Mouse (Mus musculus) C2C12 (cell line): Measurements from ENCODE around the gene 1700086D15Rik. TPM values are rescaled to one million over a fixed set of nuclear protein-coding genes. Genes with fewer than 3 reads are reported as not detected.

Experiments used
- H3K27me3 ChIP-seq: one replicate; pipeline ENCODE4 v1.6.1; 2011; ENCODE audit not compliant: control insufficient read depth, insufficient read depth, insufficient read length
- H3K36me3 ChIP-seq: one replicate; pipeline ENCODE4 v1.6.1; 2011; ENCODE audit not compliant: control insufficient read depth, insufficient read depth
- H3K4me3 ChIP-seq: one replicate; pipeline ENCODE4 v1.5.1; 2011; ENCODE audit warnings: mild to moderate bottlenecking, control low read depth; ENCODE audit not compliant: poor library complexity, insufficient read depth, severe bottlenecking
- H3K79me2 ChIP-seq: one replicate; pipeline ENCODE4 v1.6.1; 2011; ENCODE audit not compliant: control insufficient read depth, insufficient read depth
- H3K79me3 ChIP-seq: one replicate; pipeline ENCODE4 v1.6.1; 2011; ENCODE audit warnings: low read depth, control low read depth
- H3ac ChIP-seq: one replicate; pipeline ENCODE3; 2011; ENCODE audit warnings: low read depth; ENCODE audit not compliant: control insufficient read depth, insufficient read length
- CEBPB ChIP-seq: IDR thresholded peaks from one replicate; pipeline ENCODE4 v1.6.1; 2011; ENCODE audit warnings: low read depth, mild to moderate bottlenecking, control low read depth, moderate library complexity
- CTCF ChIP-seq: IDR thresholded peaks from one replicate; pipeline ENCODE4 v1.5.1; 2011; ENCODE audit not compliant: control insufficient read depth, insufficient read depth, insufficient read length
- FOSL1 ChIP-seq: IDR thresholded peaks from one replicate; pipeline ENCODE4 v1.8.0; 2011; ENCODE audit warnings: mild to moderate bottlenecking, low read length; ENCODE audit not compliant: poor library complexity, insufficient read depth, severe bottlenecking
- MAX ChIP-seq: IDR thresholded peaks from one replicate; pipeline ENCODE4 v1.6.1; 2011; ENCODE audit warnings: mild to moderate bottlenecking, control low read depth
- MYOD1 ChIP-seq: IDR thresholded peaks from one replicate; pipeline ENCODE4 v1.6.1; 2011; ENCODE audit warnings: low read depth; ENCODE audit not compliant: control insufficient read depth, insufficient read length
- MYOG ChIP-seq: IDR thresholded peaks from one replicate; pipeline ENCODE4 v1.6.1; 2011; ENCODE audit not compliant: control insufficient read depth, insufficient read length; ENCODE audit errors: extremely low read depth
- USF1 ChIP-seq: IDR thresholded peaks from one replicate; pipeline ENCODE4 v1.6.1; 2011; ENCODE audit warnings: low read depth, mild to moderate bottlenecking, control low read depth, moderate library complexity
- polyA plus RNA-seq: library from polyadenylated mRNA; unstranded; fragments of >200 nt; fragmentation: generic; extraction: Trizol; gene quantifications from one replicate; pipeline ENCODE4 v1.2.1, GENCODE M21; 2012; ENCODE audit warnings: missing spikeins

The 1700086D15Rik gene
- polyA plus RNA-seq, 1 experiment: not detected

DNA sequence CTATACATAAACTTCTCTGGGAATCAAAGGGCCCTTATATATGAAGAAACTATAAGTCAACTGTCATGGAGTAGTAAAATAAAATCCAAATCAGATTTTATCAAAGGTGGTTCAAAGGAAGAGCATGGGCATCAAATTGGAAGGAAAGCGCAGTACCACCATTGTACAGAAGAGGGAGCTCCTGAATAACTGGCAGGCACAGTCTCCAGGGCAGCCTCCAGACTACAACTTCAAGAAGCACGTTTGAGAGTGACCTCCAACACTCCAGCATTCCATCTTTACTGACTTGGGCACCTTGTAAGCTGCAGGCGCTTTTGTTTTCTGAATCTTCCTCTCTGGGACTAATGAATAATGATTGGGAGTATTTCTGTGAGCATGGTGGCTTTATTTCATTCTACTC is 37.6 kb upstream of the 1700086D15Rik start:
- Histone ChIP-seq H3K4me3 (no peak overlapping the region), H3K79me3 (no peaks in the 10 kb centered on the region), H3K27me3 (no peaks in the 10 kb centered on the region), H3K36me3 (no peaks in the 10 kb centered on the region), H3ac (no peak overlapping the region), H3K79me2 (no peaks in the 10 kb centered on the region)
- TF ChIP-seq FOSL1 (no peak), MYOG (no peak), CEBPB (no peak), CTCF (peak; percentile 65), MAX (no peak), USF1 (no peak), MYOD1 (no peak)

DNA sequence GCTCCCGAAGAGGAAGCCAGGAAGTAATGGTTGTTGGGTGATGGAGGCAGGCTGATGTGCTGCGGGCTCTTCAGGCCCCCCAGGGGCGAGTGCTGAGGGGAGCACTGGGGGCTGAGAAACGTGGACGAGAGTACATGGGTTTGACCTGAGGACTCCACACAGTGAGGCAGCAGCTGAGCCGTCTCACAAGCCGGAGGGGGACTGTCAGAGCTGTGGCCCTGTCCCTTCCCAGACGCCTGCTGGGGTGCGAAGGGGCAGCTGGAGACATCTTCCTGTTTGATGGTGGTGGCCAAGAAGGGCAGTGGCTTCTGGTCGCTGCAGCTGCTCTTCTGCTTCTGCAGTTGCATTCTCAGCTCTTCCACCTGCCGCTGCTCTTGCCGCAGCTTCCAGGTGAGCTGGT is 27.3 kb upstream of the 1700086D15Rik start:
- Histone ChIP-seq H3ac (no peak overlapping the region), H3K27me3 (no peaks in the 10 kb centered on the region), H3K79me3 (no peaks in the 10 kb centered on the region), H3K4me3 (no peak overlapping the region), H3K79me2 (no peaks in the 10 kb centered on the region), H3K36me3 (no peaks in the 10 kb centered on the region)
- TF ChIP-seq FOSL1: no peak
- TF ChIP-seq USF1: no peak
- no peak for TF ChIP-seq CEBPB
- TF ChIP-seq MAX: no peak
- no peak for TF ChIP-seq CTCF
- no peak for TF ChIP-seq MYOG
- TF ChIP-seq MYOD1: no peak

DNA sequence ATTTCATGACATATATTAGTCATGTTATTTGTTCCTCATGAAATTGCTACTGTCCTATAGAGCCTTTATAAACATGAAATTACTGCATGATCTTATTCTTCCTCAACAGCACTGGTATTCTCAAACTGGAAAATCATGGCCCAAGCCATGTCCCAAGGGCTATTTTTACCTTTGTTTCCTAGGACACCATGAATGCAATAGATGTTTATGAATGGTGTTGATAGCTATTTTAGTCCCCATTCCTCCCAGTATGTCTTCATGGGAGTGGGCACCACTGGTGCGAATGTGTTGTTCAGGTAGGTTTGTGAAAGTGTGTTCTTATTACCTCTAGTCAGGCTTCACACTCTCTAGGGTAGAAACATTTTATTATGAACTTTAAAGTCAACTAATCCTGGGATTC is 25.4 kb upstream of the 1700086D15Rik start:
- Histone ChIP-seq H3K4me3 (no peak overlapping the region), H3K79me3 (no peaks in the 10 kb centered on the region), H3K27me3 (no peaks in the 10 kb centered on the region), H3ac (no peak overlapping the region), H3K79me2 (no peaks in the 10 kb centered on the region), H3K36me3 (no peaks in the 10 kb centered on the region)
- no peak for TF ChIP-seq MYOD1
- TF ChIP-seq CTCF: no peak
- TF ChIP-seq MYOG: no peak
- TF ChIP-seq CEBPB: no peak
- TF ChIP-seq USF1: no peak
- no peak for TF ChIP-seq FOSL1
- TF ChIP-seq MAX: no peak

DNA sequence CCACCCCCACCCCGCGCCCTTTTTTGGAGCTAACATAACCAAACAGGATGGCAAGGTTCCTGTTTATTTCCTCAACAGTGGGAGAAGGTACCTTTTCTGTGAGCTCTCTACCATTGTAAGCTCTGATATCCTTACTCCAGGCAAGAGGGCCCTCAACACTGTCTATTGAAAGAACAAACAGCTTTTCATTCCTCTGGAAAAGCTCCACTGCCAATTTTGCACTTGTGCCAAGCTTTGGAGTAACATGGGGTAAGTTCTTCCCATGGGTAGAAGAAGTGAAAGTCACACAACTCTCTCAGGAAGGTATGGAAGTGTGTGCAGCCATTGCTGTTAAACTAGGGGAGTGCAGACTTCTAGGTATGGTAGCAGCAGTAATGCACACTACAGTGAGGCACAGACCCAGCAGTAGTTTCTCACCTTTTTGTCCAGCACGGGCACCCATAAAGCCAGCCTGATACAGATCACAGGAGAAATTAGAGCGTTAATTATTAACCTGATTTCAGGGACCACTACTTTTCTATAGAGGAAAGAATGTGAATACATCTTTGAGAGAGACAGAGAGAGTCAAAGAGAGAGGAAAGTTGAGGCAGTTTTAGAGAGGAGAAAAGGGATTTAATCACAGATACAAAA is 10.5 kb upstream of the 1700086D15Rik start:
- Histone ChIP-seq H3ac (no peak overlapping the region), H3K79me3 (no peaks in the 10 kb centered on the region), H3K4me3 (no peak overlapping the region), H3K36me3 (no peaks in the 10 kb centered on the region), H3K79me2 (no peaks in the 10 kb centered on the region), H3K27me3 (no peaks in the 10 kb centered on the region)
- TF ChIP-seq MAX: no peak
- no peak for TF ChIP-seq CEBPB
- no peak for TF ChIP-seq CTCF
- TF ChIP-seq USF1: no peak
- no peak for TF ChIP-seq FOSL1

DNA sequence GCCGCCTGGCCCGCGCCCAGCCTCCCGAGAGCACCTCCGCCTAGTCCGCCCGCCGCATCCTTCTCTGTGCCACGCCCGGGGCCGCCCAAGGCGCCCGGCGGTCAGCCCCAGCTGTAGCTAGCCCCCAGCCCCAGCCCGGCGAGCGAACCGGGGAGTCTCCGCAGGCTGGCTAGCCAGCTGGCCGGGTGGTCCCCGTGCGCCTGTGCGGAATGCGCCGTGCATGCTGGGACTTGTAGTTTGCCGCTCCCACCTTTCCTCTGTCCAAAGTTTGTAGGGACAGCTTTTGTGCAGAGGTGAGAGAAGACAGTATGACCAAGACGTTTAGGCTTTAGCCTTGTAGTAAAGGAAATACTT is 3.1 kb upstream of the 1700086D15Rik start, which contains the start of gene Arhgap44:
TSS of gene Arhgap44 (minus strand) at position 195 of the 354 bp plus-strand sequence.
- peak within 1 kb of the TSS; percentile 49 for H3K4me3 ChIP-seq
- H3ac ChIP-seq: peak within 1 kb of the TSS; percentile 73
- H3K79me2 ChIP-seq: no peaks in the 10 kb centered on the region
- no peaks in the 10 kb centered on the region for H3K27me3 ChIP-seq
- H3K36me3 ChIP-seq: no peaks in the 10 kb centered on the region
- TF ChIP-seq CTCF: no peak
- no peaks in the 10 kb centered on the region for H3K79me3 ChIP-seq
